Mouse (Mus musculus) kidney, adult 2 months (tissue): ENCODE results near the gene Fpr1.

Experiments used
- CTCF ChIP-seq: fragments of 200-500 bp; conservative IDR thresholded peaks from 2 replicates; pipeline ENCODE4 v1.5.1; 2011; ENCODE audit warnings: low read depth, mild to moderate bottlenecking, control low read depth, low read length, moderate library complexity, mixed read lengths; ENCODE audit not compliant: insufficient read depth, insufficient read length
- POLR2A ChIP-seq: fragments of 200-500 bp; IDR thresholded peaks from one replicate; pipeline ENCODE4 v1.6.1; 2011; ENCODE audit warnings: low read depth, low read length, control low read depth

DNA sequence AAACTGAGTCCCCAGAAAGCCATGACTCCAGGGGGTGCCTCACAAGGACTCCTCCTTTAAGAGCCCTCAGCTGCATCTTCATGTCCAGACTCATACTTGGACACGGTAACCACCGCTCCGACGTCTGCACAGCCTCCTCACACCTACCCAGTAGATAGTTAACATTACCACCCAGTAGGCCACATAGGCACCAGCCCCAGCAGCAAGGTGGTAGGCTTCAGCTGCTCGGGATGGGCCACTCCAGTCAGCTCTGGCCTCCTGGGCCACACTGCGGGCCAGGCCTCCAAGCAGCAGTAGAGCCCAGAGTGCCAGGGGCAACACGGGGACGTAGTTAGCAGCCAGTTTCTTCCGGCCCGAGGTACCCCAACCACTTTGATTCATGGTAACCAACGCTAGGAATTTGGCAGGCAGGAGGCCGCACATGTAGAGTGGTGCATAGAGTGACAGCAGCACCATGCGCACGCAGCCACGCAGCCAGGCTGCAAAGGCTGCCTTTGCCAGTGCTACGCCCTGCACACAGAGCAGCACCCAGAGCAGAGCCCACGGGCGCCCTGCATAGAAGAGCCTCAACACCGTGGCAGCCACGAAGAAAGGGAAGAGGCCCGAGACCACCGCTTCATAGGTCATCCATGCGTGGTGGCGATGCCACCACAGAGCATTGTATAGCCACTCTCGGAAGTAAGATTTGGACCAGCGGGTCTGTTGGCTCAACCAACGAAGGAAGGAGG is 40.0 kb downstream of the Fpr1 start:
- TF ChIP-seq POLR2A (no peak), CTCF (no peak)
